Mouse (Mus musculus): Measurements from ENCODE around the gene Rps6ka2.
"Not testable (repeated sequence)": the region's sequence is repeated elsewhere in the genome, so short reads cannot be mapped to it uniquely, and the experiment has no call there.

Gene Rps6ka2

GRCm38 (mm10) chr17:7306278-7307196 is 136.6 kb downstream of the Rps6ka2 start:
- in situ Hi-C loops (cut with MboI; ENCODE audit: low pct_unique_long_range_greater_than_20kb in 1 of 2, low sequenced_read_pairs in 2 of 2, unreplicated experiment in 1 of 2), result not testable (repeated sequence)

GRCm38 (mm10) chr17:7315693-7316382 is 145.9 kb downstream of the Rps6ka2 start:
- in situ Hi-C loops (cut with MboI; ENCODE audit: low pct_unique_long_range_greater_than_20kb in 1 of 2, low sequenced_read_pairs in 2 of 2, unreplicated experiment in 1 of 2), result not testable (repeated sequence)

GRCm38 (mm10) chr17:7319789-7320188 is 149.9 kb downstream of the Rps6ka2 start:
- in situ Hi-C loops (cut with MboI; ENCODE audit: low pct_unique_long_range_greater_than_20kb in 1 of 2, low sequenced_read_pairs in 2 of 2, unreplicated experiment in 1 of 2), result not testable (repeated sequence)

- in situ Hi-C loops (cut with MboI; ENCODE audit: low pct_unique_long_range_greater_than_20kb in 1 of 2, low sequenced_read_pairs in 2 of 2, unreplicated experiment in 1 of 2), result not testable (repeated sequence)
These were observed 154.4 kb downstream of the Rps6ka2 start, which contains the start of gene Tcp10a for GRCm38 (mm10) chr17:7324346-7324745. Tcp10a (plus strand) TSS chr17:7324646.

GRCm38 (mm10) chr17:7326415-7326814 is 156.5 kb downstream of the Rps6ka2 start:
- in situ Hi-C loops (cut with MboI; ENCODE audit: low pct_unique_long_range_greater_than_20kb in 1 of 2, low sequenced_read_pairs in 2 of 2, unreplicated experiment in 1 of 2), result not testable (repeated sequence)

GRCm38 (mm10) chr17:7332745-7333144 is 162.8 kb downstream of the Rps6ka2 start:
- in situ Hi-C loops (cut with MboI; ENCODE audit: low pct_unique_long_range_greater_than_20kb in 1 of 2, low sequenced_read_pairs in 2 of 2, unreplicated experiment in 1 of 2), result not testable (repeated sequence)

- in situ Hi-C loops (cut with MboI; ENCODE audit: low pct_unique_long_range_greater_than_20kb in 1 of 2, low sequenced_read_pairs in 2 of 2, unreplicated experiment in 1 of 2), result not testable (repeated sequence)
These were observed 167.5 kb downstream of the Rps6ka2 start for GRCm38 (mm10) chr17:7337381-7337780.

GRCm38 (mm10) chr17:7348765-7349164 is 178.8 kb downstream of the Rps6ka2 start:
- in situ Hi-C loops (cut with MboI; ENCODE audit: low pct_unique_long_range_greater_than_20kb in 1 of 2, low sequenced_read_pairs in 2 of 2, unreplicated experiment in 1 of 2), result not testable (repeated sequence)

GRCm38 (mm10) chr17:7352596-7352995 is 182.7 kb downstream of the Rps6ka2 start, which contains the start of gene Ttll2:
Ttll2 (minus strand) TSS chr17:7352696.
- in situ Hi-C loops (cut with MboI; ENCODE audit: low pct_unique_long_range_greater_than_20kb in 1 of 2, low sequenced_read_pairs in 2 of 2, unreplicated experiment in 1 of 2), result not testable (repeated sequence)
